Mouse (Mus musculus) testis, adult 2 months (tissue): ENCODE measurements around the gene Usp12.

ENCODE experiments used
- CTCF ChIP-seq: fragments of 200-500 bp; IDR thresholded peaks from 2 replicates; pipeline ENCODE4 v1.5.1; 2012; ENCODE audit warnings: low read depth, mild to moderate bottlenecking, inconsistent platforms, low read length, moderate library complexity; ENCODE audit not compliant: control insufficient read depth, insufficient read depth, insufficient replicate concordance
- POLR2A ChIP-seq: fragments of 200-500 bp; IDR thresholded peaks from 2 replicates; pipeline ENCODE4 v1.6.1; 2012; ENCODE audit warnings: low read depth, mild to moderate bottlenecking, inconsistent platforms, low read length, moderate library complexity; ENCODE audit not compliant: control insufficient read depth

- no peak for TF ChIP-seq CTCF
- TF ChIP-seq POLR2A: no peak
These were observed 99.3 kb downstream of the Usp12 start for GRCm38 (mm10) chr5:146695543-146695942.
